Mouse (Mus musculus): ENCODE data around the gene Psmb9.

The Psmb9 gene

DNA sequence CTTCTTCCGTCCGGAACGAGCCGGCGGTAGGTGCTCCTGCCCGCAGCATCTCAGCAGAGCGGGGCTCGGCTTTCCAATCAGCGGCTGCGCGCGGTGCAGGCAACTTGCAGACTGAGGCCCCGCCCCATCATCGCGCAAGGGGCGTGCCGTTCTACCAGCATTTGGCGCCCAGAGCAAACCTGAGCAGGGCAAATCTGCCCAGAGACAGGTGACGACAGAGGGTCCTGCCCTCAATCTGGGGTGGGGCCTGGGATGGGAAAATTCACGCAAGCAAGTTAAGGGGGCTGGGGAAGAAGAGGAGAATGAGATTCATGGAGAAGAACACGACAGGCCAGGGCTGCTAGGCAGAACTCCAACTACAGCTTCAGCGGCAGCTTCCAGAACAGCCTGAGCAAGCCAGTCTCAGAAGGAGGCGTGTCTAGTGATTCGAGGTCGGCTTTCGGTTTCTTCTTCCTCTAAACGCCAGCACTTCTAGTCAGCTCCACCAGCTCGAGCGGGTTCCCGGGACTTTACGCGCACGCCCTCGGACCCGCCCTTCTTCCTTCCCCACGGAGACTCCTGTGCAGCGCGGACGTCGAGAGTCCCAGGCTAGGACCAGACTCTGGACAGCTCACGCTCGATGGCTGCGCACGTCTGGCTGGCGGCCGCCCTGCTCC lies at the start of gene Psmb9, which contains the start of gene Tap1:
Psmb9 (minus strand) TSS at position 504 of the 656 bp plus-strand sequence.
Tap1 (plus strand) TSS at position 293 of the 656 bp plus-strand sequence.
- under 1% methylated on average over 46 of the region's 46 CpGs for WGBS

DNA sequence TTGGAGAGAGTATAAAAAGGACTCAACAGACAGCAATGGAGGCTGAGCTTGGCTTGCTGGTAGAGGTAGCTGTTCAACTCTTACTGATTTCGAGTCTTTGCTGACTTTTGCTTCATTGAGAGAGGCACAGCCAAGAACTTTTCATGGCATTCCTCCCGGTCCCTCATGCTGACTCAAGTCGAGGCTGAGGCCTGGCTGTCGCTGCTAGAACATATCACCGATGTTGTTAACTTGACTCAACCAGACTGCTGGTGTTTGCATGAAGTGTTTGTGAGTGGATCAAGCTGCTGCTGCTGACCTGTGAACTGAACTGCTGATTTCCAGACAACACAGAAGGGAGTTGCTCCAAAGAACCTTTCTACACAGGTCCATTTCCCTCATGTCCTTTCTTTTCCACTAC lies 49.1 kb upstream of the Psmb9 start:
- WGBS, result 67% methylated on average over 5 of the region's 5 CpGs

- 30% methylated on average over 9 of the region's 9 CpGs for WGBS
These were observed 47.4 kb upstream of the Psmb9 start for GRCm38 (mm10) chr17:34234926-34235325.

DNA sequence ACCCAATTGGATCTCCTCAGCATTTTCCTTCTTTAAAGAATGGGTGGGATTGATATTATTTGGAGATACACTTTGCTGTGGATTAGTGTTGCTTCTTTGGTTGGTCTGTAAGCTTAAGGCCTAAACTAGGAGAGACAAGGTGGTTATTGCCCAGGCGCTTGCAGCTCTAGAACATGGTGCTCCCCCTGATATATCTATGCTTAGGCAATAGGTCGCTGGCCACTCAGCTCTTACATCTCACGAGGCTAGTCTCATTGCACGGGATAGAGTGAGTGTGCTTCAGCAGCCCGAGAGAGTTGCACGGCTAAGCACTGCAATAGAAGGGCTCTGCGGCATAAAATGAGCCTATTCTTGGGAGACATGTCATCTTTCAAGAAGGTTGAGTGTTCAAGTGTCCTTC lies 44.5 kb upstream of the Psmb9 start:
- WGBS, result 90% methylated on average over 7 of the region's 7 CpGs

DNA sequence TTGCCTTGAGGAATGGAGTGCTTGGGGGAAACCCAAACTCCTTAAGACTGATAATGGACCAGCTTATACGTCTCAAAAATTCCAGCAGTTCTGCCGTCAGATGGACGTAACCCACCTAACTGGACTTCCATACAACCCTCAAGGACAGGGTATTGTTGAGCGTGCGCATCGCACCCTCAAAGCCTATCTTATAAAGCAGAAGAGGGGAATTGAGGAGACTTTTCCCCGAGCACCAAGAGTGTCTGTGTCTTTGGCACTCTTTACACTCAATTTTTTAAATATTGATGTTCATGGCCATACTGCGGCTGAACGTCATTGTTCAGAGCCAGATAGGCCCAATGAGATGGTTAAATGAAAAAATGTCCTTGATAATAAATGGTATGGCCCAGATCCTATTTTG lies 43.4 kb upstream of the Psmb9 start:
- 93% methylated on average over 9 of the region's 9 CpGs for WGBS

- 97% methylated on average over 17 of the region's 23 CpGs for WGBS
These were observed 38.3 kb upstream of the Psmb9 start for GRCm38 (mm10) chr17:34225911-34226310.

- WGBS, result 97% methylated on average over 8 of the region's 8 CpGs
These were observed 37.9 kb upstream of the Psmb9 start for GRCm38 (mm10) chr17:34225426-34225825.

DNA sequence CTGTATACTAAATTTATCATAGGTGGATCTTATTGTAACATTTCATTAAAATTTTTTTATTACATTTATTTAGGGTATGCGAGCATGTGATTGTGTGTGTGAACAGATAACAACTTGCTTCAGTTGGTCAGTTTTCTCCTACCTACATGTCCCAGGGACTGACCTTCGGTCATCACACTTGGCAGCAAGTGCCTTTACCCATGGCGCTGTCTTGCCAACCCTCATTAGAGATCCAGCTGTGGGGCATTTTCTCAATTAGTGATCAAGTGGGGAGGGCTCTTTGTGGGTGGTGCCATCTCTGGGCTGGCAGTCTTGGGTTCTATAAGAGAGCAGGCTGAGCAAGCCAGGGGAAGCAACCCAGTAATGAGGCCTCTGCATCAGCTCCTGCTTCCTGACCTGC lies 37.3 kb upstream of the Psmb9 start:
- WGBS, result 94% methylated on average over 3 of the region's 3 CpGs

- WGBS, result 95% methylated on average over 9 of the region's 16 CpGs
These were observed 32.8 kb upstream of the Psmb9 start for GRCm38 (mm10) chr17:34220401-34220800.

GRCm38 (mm10) chr17:34219801-34220200 lies 32.2 kb upstream of the Psmb9 start:
- 98% methylated on average over 4 of the region's 7 CpGs for WGBS

DNA sequence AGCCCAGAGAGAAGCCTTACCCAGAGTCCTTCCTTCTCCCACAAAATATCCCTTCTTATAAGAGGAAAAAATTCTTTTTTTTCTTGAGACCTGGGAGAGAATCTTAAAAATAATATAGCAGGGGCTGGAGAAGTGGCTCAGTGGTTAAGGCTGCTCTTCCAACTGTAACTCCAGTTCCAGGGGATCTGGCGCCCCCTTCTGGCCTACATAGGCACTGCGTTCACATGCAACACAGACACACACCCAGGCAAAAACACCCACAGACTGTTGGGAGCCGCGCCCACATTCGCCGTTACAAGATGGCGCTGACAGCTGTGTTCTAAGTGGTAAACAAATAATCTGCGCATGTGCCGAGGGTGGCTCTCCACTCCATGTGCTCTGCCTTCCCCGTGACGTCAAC lies 31.5 kb upstream of the Psmb9 start:
- 85% methylated on average over 9 of the region's 11 CpGs for WGBS

- WGBS, result 34% methylated on average over 11 of the region's 11 CpGs
These were observed 31.1 kb upstream of the Psmb9 start for GRCm38 (mm10) chr17:34218675-34219074.

DNA sequence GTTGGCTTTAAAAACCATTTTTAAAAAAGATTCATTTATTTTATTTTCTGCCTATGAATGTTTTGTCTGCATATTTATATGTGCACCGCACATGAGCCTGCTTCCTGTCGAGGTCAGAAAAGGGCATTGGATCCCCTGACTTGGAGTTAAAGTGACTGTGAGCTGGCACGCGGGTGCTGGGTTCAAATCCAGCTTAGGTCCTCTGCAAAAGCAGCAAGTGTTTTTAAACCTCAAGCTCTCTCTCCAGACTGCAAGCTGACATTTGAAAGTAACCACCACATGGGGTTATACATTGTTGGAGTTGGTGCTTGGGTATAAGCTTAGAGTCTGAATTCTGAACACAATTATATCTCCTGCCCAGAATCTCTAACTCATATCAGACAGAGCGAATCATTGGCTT lies 30.4 kb upstream of the Psmb9 start:
- WGBS, result 90% methylated on average over 5 of the region's 5 CpGs

- 88% methylated on average over 8 of the region's 8 CpGs for WGBS
These were observed 29.8 kb upstream of the Psmb9 start for GRCm38 (mm10) chr17:34217216-34217928.

DNA sequence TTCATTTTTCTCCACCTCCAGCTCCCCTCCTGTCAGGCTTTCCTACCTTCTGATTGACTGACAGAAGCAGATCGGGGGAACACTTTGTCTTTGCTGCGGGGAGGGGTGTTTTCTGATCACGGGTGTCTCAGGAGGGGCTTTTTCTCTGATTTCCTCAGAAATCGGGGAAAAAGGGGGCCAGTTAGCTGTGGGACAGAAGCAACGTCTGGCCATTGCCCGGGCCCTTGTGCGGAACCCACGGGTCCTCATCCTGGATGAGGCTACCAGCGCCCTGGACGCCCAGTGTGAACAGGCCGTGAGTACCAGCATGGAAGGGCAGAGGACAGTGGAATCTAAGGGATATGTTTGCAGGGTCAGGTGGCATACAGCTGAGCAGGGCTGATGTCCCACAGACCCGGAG lies 27.6 kb upstream of the Psmb9 start:
- WGBS, result 92% methylated on average over 12 of the region's 12 CpGs

DNA sequence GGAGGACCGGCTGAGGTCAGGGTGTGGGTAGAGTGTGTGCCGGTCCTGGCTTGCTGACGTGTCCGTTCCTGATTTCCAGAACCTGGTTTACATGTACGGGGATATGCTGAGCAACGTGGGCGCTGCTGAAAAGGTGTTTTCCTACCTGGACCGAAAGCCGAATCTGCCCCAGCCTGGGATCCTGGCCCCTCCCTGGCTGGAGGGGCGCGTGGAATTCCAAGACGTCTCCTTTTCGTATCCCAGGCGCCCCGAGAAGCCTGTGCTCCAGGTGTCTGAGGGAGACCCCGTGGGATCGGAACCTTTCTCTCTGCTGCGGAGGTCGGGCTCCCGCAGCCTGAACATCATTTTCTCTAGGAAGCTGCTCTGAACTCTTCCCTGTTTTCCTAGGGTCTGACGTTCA lies 26.4 kb upstream of the Psmb9 start:
- 60% methylated on average over 21 of the region's 21 CpGs for WGBS

DNA sequence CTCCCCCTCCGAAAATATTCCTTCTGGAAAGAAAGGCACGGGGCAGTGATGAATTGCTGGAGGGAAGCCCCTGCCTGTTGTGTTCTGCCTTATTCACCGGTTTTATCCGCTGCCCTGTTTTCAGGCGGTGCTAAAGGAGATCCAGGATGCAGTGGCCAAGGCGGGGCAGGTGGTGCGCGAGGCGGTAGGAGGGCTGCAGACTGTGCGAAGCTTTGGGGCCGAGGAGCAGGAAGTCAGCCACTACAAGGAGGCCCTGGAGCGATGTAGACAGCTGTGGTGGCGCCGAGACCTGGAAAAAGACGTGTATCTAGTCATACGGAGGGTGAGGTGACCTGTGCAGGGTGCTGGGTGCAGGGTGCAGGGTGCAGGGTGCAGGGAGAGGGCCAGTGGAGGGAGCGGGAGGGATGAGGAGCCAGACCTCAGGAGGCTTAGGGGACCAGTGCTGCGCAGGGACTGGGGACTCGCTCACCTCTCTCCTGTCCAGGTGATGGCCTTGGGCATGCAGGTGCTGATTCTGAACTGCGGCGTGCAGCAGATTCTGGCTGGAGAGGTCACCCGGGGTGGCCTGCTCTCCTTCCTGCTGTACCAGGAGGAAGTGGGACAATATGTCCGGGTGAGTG lies 24.3 kb upstream of the Psmb9 start:
- WGBS, result 52% methylated on average over 23 of the region's 23 CpGs

- WGBS, result 85% methylated on average over 3 of the region's 3 CpGs
These were observed 23.0 kb upstream of the Psmb9 start for GRCm38 (mm10) chr17:34210599-34210998.

DNA sequence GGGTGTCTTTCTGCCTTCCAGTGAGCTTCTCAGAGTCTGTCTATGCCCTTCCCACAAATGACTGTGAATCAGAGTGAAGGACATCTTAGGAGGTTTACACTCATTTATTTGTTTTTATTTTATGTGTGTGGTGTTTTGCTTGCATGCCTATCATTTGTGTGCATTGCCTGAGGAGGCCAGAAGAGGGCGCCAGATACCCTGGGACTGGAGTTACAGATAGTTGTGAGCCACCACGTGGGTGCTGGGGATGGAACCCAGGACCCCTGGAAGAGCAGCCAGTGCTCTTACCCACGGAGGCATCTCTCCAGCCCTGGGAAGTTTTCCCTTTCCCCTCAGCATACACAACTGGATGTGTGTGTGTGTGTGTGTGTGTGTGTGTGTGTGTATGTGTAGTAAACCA lies 22.1 kb upstream of the Psmb9 start:
- 54% methylated on average over 3 of the region's 3 CpGs for WGBS

DNA sequence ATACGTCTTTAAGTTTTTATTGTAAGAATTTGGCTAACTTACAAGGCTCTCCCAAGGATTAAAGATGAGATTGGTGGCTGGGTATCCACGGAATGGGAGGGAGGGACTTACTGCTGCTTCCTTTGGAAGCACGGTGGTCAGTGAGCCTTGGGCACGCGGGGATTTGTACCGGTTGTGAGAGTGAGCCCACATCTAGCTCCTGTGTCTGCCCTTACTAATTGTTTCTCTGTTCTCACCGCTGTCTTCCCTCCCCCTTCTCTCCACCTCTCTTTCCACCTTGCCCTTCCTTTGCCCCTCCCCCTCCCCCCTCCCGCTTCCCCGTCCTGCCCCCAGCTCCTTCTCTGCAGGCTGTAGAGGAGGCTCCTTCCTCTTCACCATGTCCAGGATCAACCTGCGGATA lies 20.9 kb upstream of the Psmb9 start:
- WGBS, result 40% methylated on average over 10 of the region's 10 CpGs

DNA sequence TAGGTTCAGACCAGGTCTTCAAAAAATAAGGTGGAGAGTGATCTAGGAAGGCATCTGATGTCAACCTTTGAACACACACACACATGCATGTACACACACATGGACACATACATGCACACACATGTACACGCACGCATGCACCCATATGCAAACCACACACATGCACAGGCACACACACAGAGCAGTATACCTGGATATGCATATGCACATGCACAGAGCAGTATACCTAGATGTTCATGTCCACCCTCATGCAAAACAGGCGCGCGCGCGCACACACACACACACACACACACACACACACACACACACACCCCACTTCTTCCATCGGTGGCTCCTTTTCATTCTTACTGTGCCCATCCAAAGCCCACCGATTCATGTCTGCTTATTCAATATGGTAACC lies 20.3 kb upstream of the Psmb9 start:
- 95% methylated on average over 9 of the region's 9 CpGs for WGBS

GRCm38 (mm10) chr17:34207456-34207855 lies 19.9 kb upstream of the Psmb9 start:
- WGBS, result 84% methylated on average over 3 of the region's 3 CpGs

DNA sequence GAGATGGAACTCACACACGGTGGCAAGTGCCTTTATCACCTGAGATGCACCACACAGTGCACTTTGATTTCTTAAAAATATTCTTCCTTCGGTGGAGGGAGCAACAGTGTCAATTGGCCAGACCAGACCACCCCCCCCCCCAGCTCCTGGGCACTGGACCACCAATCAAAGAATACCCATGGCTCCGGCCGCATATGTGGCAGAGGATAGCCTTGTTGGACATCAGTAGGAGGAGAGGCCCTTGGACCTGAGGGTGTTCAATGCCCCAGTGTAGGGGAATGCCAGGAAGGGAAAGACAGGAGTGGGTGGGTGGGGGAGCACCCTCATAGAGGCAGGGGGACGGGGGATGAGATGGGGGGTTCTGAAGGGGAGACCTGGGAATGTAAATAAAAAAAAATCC lies 19.2 kb upstream of the Psmb9 start:
- WGBS, result 89% methylated on average over 5 of the region's 5 CpGs

Measured in cerebral cortex, adult 2 months (tissue).